Mouse (Mus musculus) natural killer cell, adult 2 months (primary cell): ENCODE data around the gene Setd1b.

ENCODE experiments used
- DNase-seq, 2 experiments: peaks; one replicate each; pipeline ENCODE4 v3.0.0; 2022; ENCODE audit warnings: low spot score in 2 of 2

Setd1b gene

GRCm38 (mm10) chr5:123159446-123159845, 17.5 kb downstream of the Setd1b start:
- DNase-seq = no peak

GRCm38 (mm10) chr5:123159866-123160265, 17.9 kb downstream of the Setd1b start:
- DNase-seq = no peak

- DNase-seq = no peak
Observed at GRCm38 (mm10) chr5:123160341-123160740, 18.3 kb downstream of the Setd1b start.

- no peak for DNase-seq
Observed at GRCm38 (mm10) chr5:123162942-123163341, 20.9 kb downstream of the Setd1b start.

- DNase-seq = no peak
Observed at GRCm38 (mm10) chr5:123166437-123166836, 24.4 kb downstream of the Setd1b start.

- DNase-seq = no peak
Observed at GRCm38 (mm10) chr5:123167591-123167990, 25.6 kb downstream of the Setd1b start.

- DNase-seq = no peak
Observed at GRCm38 (mm10) chr5:123169284-123169683, 27.3 kb downstream of the Setd1b start, which contains the start of gene Psmd9. TSS of gene Psmd9 (plus strand) at chr5:123169413.

- DNase-seq = no peak
Observed at GRCm38 (mm10) chr5:123170365-123170764, 28.4 kb downstream of the Setd1b start.

GRCm38 (mm10) chr5:123171646-123172350, 29.8 kb downstream of the Setd1b start:
- DNase-seq = peak; percentile 74 to 84

GRCm38 (mm10) chr5:123178792-123179191, 36.8 kb downstream of the Setd1b start:
- no peak for DNase-seq

- no peak for DNase-seq
Observed at GRCm38 (mm10) chr5:123180390-123180789, 38.4 kb downstream of the Setd1b start.

- no peak for DNase-seq
Observed at GRCm38 (mm10) chr5:123181536-123181935, 39.5 kb downstream of the Setd1b start.

- DNase-seq = no peak
Observed at GRCm38 (mm10) chr5:123182651-123183050, 40.7 kb downstream of the Setd1b start, which contains the start of gene Hpd. TSS of gene Hpd (minus strand) at chr5:123182727.

- no peak for DNase-seq
Observed at GRCm38 (mm10) chr5:123185966-123186365, 44.0 kb downstream of the Setd1b start.

GRCm38 (mm10) chr5:123187306-123187705, 45.3 kb downstream of the Setd1b start:
- DNase-seq = no peak

- no peak for DNase-seq
Observed at GRCm38 (mm10) chr5:123190912-123191311, 48.9 kb downstream of the Setd1b start.

GRCm38 (mm10) chr5:123191427-123191826, 49.4 kb downstream of the Setd1b start:
- DNase-seq = no peak

- DNase-seq = no peak
Observed at GRCm38 (mm10) chr5:123192606-123193150, 50.7 kb downstream of the Setd1b start.

- DNase-seq = no peak
Observed at GRCm38 (mm10) chr5:123193436-123193835, 51.4 kb downstream of the Setd1b start.

- no peak for DNase-seq
Observed at GRCm38 (mm10) chr5:123194856-123195255, 52.9 kb downstream of the Setd1b start.

GRCm38 (mm10) chr5:123195500-123196000, 53.6 kb downstream of the Setd1b start:
- no peak for DNase-seq

GRCm38 (mm10) chr5:123196746-123197145, 54.8 kb downstream of the Setd1b start:
- DNase-seq = no peak

GRCm38 (mm10) chr5:123198523-123198922, 56.5 kb downstream of the Setd1b start:
- no peak for DNase-seq
